Mouse (Mus musculus) stomach, embryonic 15.5 days (tissue): Measurements from ENCODE around the gene Il16. TPM values are rescaled to one million over a fixed set of nuclear protein-coding genes. Genes with fewer than 3 reads are reported as not detected.

ENCODE experiments used
- ATAC-seq: fragments of 200-750 bp; cut with Nextera tagmentation; 2 replicates; pipeline ENCODE4 v1.8.0; 2017; ENCODE audit warnings: low read depth, moderate number of reproducible peaks, moderate TSS enrichment; ENCODE audit not compliant: insufficient read depth, low FRiP score
- H3K27ac ChIP-seq: fragments of 300-500 bp; sonication (generic); 2 replicates; pipeline ENCODE4 v1.5.1; 2015; ENCODE audit warnings: mild to moderate bottlenecking, inconsistent platforms
- H3K27me3 ChIP-seq: fragments of 300-500 bp; sonication (generic); replicated peaks from 2 replicates; pipeline ENCODE4 v1.6.1; 2015; ENCODE audit warnings: inconsistent platforms
- H3K36me3 ChIP-seq: fragments of 300-500 bp; sonication (generic); 2 replicates; pipeline ENCODE4 v1.6.1; 2015; ENCODE audit warnings: inconsistent platforms
- H3K4me1 ChIP-seq: fragments of 300-500 bp; sonication (generic); 2 replicates; pipeline ENCODE4 v1.6.1; 2015; ENCODE audit warnings: inconsistent platforms
- H3K4me2 ChIP-seq: fragments of 300-500 bp; sonication (generic); 2 replicates; pipeline ENCODE4 v1.6.1; 2015; ENCODE audit warnings: mild to moderate bottlenecking, inconsistent platforms
- H3K4me3 ChIP-seq: fragments of 300-500 bp; sonication (generic); replicated peaks from 2 replicates; pipeline ENCODE4 v1.5.1; 2015; ENCODE audit warnings: inconsistent platforms
- H3K9ac ChIP-seq: fragments of 300-500 bp; sonication (generic); 2 replicates; pipeline ENCODE4 v1.6.1; 2015; ENCODE audit warnings: inconsistent platforms
- H3K9me3 ChIP-seq: fragments of 300-500 bp; sonication (generic); 2 replicates; pipeline ENCODE4 v1.6.1; 2016; ENCODE audit warnings: inconsistent platforms
- WGBS: fragments of 180-500 bp; shearing (Covaris S2); methylation state at CpG from one replicate; pipeline ENCODE4 v1.1.7; 2015; 5-methylcytosine and 5-hydroxymethylcytosine counted together
- polyA plus RNA-seq: library from polyadenylated mRNA; unstranded; fragments of >200 nt; fragmentation: Nextera tagmentation; extraction: Ambion mirVana; gene quantifications from 2 replicates; pipeline ENCODE4 v1.2.1, GENCODE M21; 2015

Gene Il16
- polyA plus RNA-seq, 1 experiment from 2014 or later = 5.5 TPM

DNA sequence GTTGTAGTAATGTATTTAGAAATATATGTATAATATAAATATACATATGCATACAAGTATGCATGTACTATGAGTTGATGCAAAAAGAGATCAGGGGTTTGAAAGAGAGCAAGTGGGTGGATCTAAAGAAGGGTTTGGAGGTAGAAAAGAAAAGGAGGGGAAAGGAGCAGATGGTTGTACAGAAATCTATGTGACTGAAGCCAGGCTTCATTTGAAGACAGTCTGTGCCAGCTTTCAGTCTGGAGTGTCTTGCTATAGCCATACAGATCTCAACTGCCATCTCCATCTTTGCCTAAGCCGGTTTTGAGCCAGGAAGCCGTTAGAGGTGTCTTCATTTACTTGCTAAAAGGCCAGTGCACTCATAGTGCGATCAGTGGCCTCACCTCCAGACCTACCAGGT lies 130.3 kb downstream of the Il16 start:
- no peaks in the 10 kb centered on the region for H3K4me1 ChIP-seq
- H3K27me3 ChIP-seq = no peaks in the 10 kb centered on the region
- H3K36me3 ChIP-seq = no peaks in the 10 kb centered on the region
- no peak overlapping the region for H3K4me2 ChIP-seq
- no peaks in the 10 kb centered on the region for H3K9me3 ChIP-seq
- no peak overlapping the region for H3K9ac ChIP-seq
- 91% methylated on average over 3 of the region's 3 CpGs for WGBS
- H3K27ac ChIP-seq = no peak overlapping the region
- ATAC-seq = no peak
- no peak overlapping the region for H3K4me3 ChIP-seq

DNA sequence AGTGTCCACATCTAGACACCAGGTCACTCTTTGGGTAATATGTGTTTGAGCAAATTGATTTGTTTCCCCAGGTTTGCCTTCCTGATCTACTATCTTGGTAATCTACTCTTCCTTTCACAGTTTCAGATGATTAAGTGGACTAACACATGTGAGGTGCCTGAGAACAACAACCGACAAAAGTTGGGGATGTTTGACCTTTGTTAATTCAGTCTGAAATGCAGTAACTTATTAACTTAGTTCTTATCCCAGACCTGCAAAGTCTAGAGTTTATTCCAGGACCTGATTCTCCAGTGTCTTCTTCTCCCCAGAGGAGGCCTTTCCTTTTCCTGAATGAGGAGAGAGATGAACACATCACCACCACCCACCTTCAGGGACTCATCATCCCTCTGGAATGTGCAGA lies 133.6 kb downstream of the Il16 start:
- Histone ChIP-seq H3K27ac (no peak overlapping the region), H3K36me3 (no peaks in the 10 kb centered on the region), H3K27me3 (no peaks in the 10 kb centered on the region), H3K9ac (no peak overlapping the region), H3K4me1 (no peaks in the 10 kb centered on the region), H3K4me2 (no peak overlapping the region), H3K9me3 (no peaks in the 10 kb centered on the region), H3K4me3 (no peak overlapping the region)
- no peak for ATAC-seq
- WGBS = 49% methylated on average over 1 of the region's 1 CpGs

DNA sequence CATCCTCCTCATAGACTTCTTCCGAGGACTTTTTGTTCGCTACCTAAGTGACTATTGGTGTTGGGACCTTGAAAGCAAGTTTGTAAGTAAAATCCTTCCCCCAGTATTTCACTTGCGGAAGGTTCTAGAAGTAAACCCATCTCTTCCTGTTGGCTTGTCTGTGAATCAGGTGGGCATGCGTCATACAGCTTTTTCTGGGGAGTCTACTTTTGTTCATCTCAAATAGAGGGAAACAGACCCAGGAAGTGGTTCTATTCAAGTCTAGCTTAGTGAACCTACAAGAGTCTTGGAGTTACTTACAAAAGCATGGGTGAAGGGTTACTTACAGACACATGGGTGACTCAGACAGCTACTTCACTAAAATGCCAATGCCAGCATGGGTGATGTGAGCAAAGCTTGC lies 135.6 kb downstream of the Il16 start:
- H3K4me2 ChIP-seq = no peak overlapping the region

DNA sequence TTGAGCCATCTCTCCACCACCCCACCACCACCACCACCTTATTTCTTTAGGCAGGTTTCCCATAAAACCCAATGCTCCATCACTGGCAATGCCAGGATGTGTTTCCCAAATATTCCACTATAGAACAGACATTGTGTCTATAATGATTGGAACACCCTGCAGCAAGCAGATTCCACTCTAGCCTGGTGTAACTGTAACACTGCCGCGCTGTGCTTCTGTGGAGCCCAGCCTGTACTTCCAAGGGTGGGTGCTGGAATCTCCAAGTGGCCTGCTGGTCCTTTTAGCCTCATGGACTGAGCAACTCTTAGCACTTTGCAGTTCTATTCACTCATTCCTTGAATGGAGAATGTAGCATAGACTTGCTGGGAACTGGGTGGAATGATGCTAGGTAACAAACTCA lies 138.7 kb downstream of the Il16 start:
- no peak overlapping the region for H3K4me3 ChIP-seq
- 93% methylated on average over 2 of the region's 2 CpGs for WGBS
- H3K4me2 ChIP-seq = no peak overlapping the region
- H3K4me1 ChIP-seq = no peaks in the 10 kb centered on the region
- no peaks in the 10 kb centered on the region for H3K36me3 ChIP-seq
- no peaks in the 10 kb centered on the region for H3K9me3 ChIP-seq
- no peak overlapping the region for H3K27ac ChIP-seq
- no peak overlapping the region for H3K9ac ChIP-seq
- H3K27me3 ChIP-seq = no peaks in the 10 kb centered on the region
- no peak for ATAC-seq

More for the DNA sequence above, 135.6 kb downstream of the Il16 start:
- no peaks in the 10 kb centered on the region for H3K4me1 ChIP-seq
- no peak overlapping the region for H3K27ac ChIP-seq
- H3K9me3 ChIP-seq = no peaks in the 10 kb centered on the region
- no peak overlapping the region for H3K4me3 ChIP-seq
- H3K27me3 ChIP-seq = no peaks in the 10 kb centered on the region
- no peak overlapping the region for H3K9ac ChIP-seq
- no peak for ATAC-seq
- 98% methylated on average over 4 of the region's 4 CpGs for WGBS
- no peaks in the 10 kb centered on the region for H3K36me3 ChIP-seq

DNA sequence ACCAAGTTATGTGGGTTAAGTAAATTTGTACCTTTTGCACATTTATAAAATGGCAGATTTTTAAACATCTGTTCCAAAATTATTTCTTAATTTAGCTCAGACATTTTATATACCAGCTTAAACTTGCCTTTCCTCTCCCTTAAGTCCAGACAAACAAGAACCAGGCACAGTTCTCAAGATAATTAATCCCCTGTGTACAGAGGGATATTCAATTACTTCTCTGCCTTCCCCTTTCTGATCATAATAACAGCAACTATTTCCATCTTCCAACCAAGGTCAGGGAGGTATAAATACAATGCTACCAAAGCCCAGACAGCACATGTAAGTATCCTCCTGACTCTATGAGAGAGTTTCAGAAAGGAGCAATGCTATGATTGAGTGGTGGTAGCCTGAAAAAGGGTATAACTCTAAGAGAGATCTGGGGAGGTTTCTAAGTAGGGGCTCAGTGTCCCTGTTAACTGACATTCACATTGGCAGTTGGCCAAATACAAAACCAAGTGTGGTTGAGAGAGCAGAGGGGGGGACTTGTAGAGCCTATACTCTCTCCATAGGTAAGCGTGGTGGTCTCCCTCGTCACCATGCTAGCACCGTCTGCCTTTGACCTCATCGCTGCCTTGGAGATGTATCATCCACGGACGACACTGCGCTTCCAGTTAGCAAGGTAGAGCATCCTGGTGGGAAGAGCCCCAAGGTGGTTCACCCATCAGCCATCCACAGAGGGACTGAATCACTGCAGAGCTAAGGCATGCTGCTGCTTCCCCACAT lies 141.2 kb downstream of the Il16 start:
- Histone ChIP-seq H3K9me3 (no peaks in the 10 kb centered on the region), H3K36me3 (no peaks in the 10 kb centered on the region), H3K4me3 (no peak overlapping the region), H3K9ac (no peak overlapping the region), H3K4me2 (no peak overlapping the region), H3K27me3 (no peaks in the 10 kb centered on the region), H3K4me1 (no peaks in the 10 kb centered on the region), H3K27ac (no peak overlapping the region)
- 91% methylated on average over 7 of the region's 7 CpGs for WGBS
- ATAC-seq = no peak

DNA sequence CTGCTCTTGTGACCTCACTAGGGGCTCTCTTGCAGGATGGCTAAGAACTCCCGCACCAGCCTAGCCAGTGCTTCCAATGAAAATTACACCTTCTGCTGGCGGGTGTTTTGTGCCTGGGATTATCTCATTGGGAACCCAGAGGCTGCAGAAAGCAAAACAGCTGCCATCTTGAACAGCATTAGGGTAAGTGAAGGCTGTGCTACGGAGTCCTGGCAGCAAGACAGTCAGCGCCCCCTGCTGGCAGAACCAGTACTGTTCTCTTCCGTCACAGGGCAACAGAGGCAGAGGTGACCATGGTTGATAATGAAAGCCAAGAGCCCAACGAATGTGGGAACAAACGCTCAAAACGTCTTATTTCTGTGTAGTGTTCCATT lies 145.6 kb downstream of the Il16 start:
- Histone ChIP-seq H3K9me3 (no peaks in the 10 kb centered on the region), H3K9ac (no peak overlapping the region), H3K27me3 (no peaks in the 10 kb centered on the region), H3K27ac (no peak overlapping the region), H3K4me2 (no peak overlapping the region), H3K4me3 (no peak overlapping the region), H3K4me1 (no peaks in the 10 kb centered on the region), H3K36me3 (no peaks in the 10 kb centered on the region)
- 64% methylated on average over 8 of the region's 8 CpGs for WGBS
- no peak for ATAC-seq

DNA sequence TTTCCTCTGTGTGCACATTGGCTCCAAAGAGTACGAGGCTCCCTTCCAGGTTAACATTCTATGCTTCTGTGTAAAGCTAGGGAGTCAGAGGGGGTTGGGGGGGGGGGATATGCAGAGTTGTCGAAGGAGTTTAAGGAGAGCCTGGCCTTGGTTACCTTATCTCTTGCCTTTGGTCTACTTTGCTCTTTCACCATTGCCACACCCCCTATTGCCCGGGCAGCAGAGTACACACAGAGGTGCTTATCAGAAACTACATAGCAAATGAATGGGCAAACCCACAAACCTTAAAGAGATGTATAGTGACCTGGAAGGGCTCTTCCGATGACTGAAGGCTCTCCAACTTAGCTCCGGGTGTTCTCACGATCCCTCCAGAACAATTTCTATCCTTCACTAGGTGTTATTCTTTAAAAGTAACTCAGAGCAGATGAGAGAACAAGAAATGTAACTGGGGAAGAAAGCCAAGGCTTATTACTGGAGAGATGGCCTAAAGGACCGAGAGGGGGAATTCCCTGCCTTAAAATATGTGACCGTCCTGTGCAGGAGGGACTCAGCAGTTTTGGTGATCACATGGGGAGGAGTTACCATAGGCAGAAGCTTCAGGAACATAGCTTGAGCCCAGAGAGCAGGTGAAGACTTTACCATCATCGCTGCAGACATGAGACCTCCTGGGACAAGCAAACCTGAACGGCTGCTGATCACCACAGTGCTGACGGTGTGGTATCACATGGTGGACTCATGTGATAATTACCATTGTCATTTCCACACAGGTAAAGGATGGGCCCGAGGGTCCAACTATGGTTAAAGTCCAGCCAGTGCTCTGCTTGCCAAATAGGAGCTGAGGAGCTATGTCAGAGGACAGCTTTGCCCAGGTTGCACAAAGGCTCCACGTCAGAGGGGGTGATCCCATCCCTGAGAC lies 146.3 kb downstream of the Il16 start:
- Histone ChIP-seq H3K27me3 (no peaks in the 10 kb centered on the region), H3K4me3 (no peak overlapping the region), H3K36me3 (no peaks in the 10 kb centered on the region), H3K4me1 (no peaks in the 10 kb centered on the region), H3K4me2 (no peak overlapping the region), H3K9ac (no peak overlapping the region), H3K27ac (no peak overlapping the region), H3K9me3 (no peaks in the 10 kb centered on the region)
- 72% methylated on average over 13 of the region's 13 CpGs for WGBS
- ATAC-seq = peak; percentile 89

DNA sequence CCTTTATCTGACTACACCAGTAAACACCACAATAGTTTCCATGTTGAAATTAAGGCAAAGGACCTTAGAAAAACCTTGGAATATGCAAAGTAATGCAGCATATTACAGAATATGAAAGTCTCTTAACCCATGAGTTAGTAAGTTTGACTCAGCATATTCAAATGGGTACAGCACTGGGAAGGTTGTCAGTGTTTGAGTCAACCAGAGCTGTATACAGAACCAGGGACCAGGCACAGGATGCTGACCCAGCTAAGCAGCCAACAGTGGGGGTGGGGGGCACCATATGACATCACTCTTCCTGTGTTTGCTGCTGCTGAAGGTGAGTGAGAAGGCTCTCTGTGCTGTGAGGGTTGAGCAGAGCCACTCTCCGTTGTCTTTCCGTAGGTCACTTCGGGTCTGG lies 148.5 kb downstream of the Il16 start:
- 88% methylated on average over 3 of the region's 3 CpGs for WGBS
- Histone ChIP-seq H3K9ac (no peak overlapping the region), H3K4me2 (no peak overlapping the region), H3K36me3 (no peaks in the 10 kb centered on the region), H3K27ac (no peak overlapping the region), H3K4me3 (no peak overlapping the region), H3K27me3 (no peaks in the 10 kb centered on the region), H3K9me3 (no peaks in the 10 kb centered on the region), H3K4me1 (no peaks in the 10 kb centered on the region)
- ATAC-seq = no peak

DNA sequence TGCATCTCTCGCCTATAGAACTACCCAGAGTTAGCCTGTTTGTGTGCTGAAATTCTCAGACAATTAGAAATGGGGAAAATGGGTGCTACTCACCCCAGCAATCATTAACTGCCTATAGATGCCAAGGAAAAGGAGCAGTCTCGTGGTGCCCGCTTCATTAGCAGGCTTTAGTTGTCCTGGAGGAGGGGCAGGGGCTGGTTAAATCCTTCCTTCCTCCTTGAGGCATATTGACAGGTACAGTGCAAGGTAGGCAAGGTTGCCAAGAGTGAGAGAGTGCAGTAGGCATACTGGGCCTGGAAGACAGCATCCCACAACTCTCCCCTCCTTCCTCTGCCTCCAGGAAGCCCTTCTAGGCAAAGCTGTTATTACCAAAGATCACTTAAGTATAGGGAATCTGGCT lies 151.5 kb downstream of the Il16 start:
- ATAC-seq = no peak
- Histone ChIP-seq H3K36me3 (no peaks in the 10 kb centered on the region), H3K4me3 (no peak overlapping the region), H3K9me3 (no peaks in the 10 kb centered on the region), H3K4me2 (no peak overlapping the region), H3K27me3 (no peaks in the 10 kb centered on the region), H3K27ac (no peak overlapping the region), H3K4me1 (no peaks in the 10 kb centered on the region), H3K9ac (no peak overlapping the region)
- 81% methylated on average over 3 of the region's 3 CpGs for WGBS

Other genes starting within 250 kb of the Il16 start
- gene Tmc3, start 160.8 kb downstream of the Il16 start, polyA plus RNA-seq = 0.88 and 0.94 TPM in 2 replicates
- 25.8 and 29.8 TPM in 2 replicates for gene Stard5, start 113.8 kb downstream of the Il16 start, polyA plus RNA-seq
- gene Cfap161, start 49.2 kb upstream of the Il16 start, polyA plus RNA-seq = 0.32 TPM in 1 of 2 replicates, not detected in the other
- gene Tlnrd1, start 138.6 kb upstream of the Il16 start, polyA plus RNA-seq = 14.2 and 14.3 TPM in 2 replicates
- gene Mesd, start 138.7 kb upstream of the Il16 start, polyA plus RNA-seq = 107 and 123 TPM in 2 replicates